Mouse (Mus musculus): ENCODE measurements around the gene Aph1b. TPM values are rescaled to one million over a fixed set of nuclear protein-coding genes. Genes with fewer than 3 reads are reported as not detected.

Aph1b gene
- polyA plus RNA-seq, 1 experiment, result 0.17 TPM

DNA sequence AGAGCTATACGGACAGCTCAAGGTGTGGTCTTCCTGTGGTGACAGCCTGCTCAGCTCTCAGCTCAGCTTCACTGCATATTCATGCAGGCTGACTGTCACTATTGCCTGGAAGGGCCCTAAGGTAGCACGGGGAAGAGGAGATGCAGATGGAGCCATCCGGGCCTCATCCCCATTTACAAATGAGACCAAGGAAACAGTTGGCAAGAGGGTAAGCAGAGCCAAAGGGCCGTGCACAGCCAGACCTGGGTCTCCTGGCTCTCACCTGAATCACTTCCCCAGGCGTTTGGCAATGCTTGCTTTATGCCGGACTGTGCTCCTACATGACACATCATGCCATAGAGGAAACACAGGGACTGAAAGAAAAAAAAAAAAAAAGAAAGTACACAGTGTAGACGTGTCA is 68.0 kb downstream of the Aph1b start:
- H3K4me3 ChIP-seq (replicated peaks), result no peak overlapping the region
- H3K36me3 ChIP-seq (replicated peaks; ENCODE audit: low read length), result peaks cover 15% of the 10 kb centered on the region
- H3K9me3 ChIP-seq, result 0 out of 2 replicates have a peak, but pooled peaks cover 4% of the 10 kb centered on the region
- TF ChIP-seq FLI1 (IDR thresholded peaks at IDR 0.05; ENCODE audit: low read length) (no peak), GATA1 (IDR thresholded peaks at IDR 0.05; ENCODE audit: borderline replicate concordance, low read length) (no peak)
- peaks cover 21% of the 10 kb centered on the region for H3K27me3 ChIP-seq (replicated peaks)
- peaks cover 36% of the 10 kb centered on the region for H3K4me1 ChIP-seq

- peaks cover 19% of the 10 kb centered on the region for H3K36me3 ChIP-seq (replicated peaks; ENCODE audit: low read length)
- H3K4me1 ChIP-seq, result peaks cover 33% of the 10 kb centered on the region
- no peak overlapping the region for H3K4me3 ChIP-seq (replicated peaks)
- no peak for TF ChIP-seq FLI1 (IDR thresholded peaks at IDR 0.05; ENCODE audit: low read length)
- TF ChIP-seq GATA1 (IDR thresholded peaks at IDR 0.05; ENCODE audit: borderline replicate concordance, low read length), result no peak
- H3K9me3 ChIP-seq, result 0 out of 2 replicates have a peak, but pooled peaks cover 4% of the 10 kb centered on the region
- H3K27me3 ChIP-seq (replicated peaks), result peaks cover 23% of the 10 kb centered on the region
These were observed 69.7 kb downstream of the Aph1b start for GRCm38 (mm10) chr9:66725591-66725990.

Other genes with a start within 250 kb of the Aph1b start
- gene Usp3, start 202.3 kb downstream of the Aph1b start, polyA plus RNA-seq (2012; ENCODE audit: insufficient read depth, low replicate concordance), result 6.3 and 7.2 TPM in 2 replicates
- 1.7 TPM in 2 replicates for gene Car12, start 81.8 kb downstream of the Aph1b start, polyA plus RNA-seq (2012; ENCODE audit: insufficient read depth, low replicate concordance)
- gene Gm10647, start 1.5 kb upstream of the Aph1b start, polyA plus RNA-seq (2012; ENCODE audit: insufficient read depth, low replicate concordance), result not detected in 2 replicates
- 1.2 TPM in 1 of 2 replicates, not detected in the other for gene Aph1c, start 39.2 kb upstream of the Aph1b start, polyA plus RNA-seq (2012; ENCODE audit: insufficient read depth, low replicate concordance)
- 3.2 TPM in 1 of 2 replicates, not detected in the other for gene Rab8b, start 124.2 kb upstream of the Aph1b start, polyA plus RNA-seq (2012; ENCODE audit: insufficient read depth, low replicate concordance)
- 23.8 and 219 TPM in 2 replicates for gene Rps27l, start 150.6 kb upstream of the Aph1b start, polyA plus RNA-seq (2012; ENCODE audit: insufficient read depth, low replicate concordance)
- 8.5 TPM in 2 replicates for gene Lactb, start 180.0 kb upstream of the Aph1b start, polyA plus RNA-seq (2012; ENCODE audit: insufficient read depth, low replicate concordance)

Data from megakaryocyte, embryonic 14.5 days (primary cell).